Mouse (Mus musculus) intestine, embryonic 14.5 days (tissue): ENCODE data around the gene Nkain1. TPM values are rescaled to one million over a fixed set of nuclear protein-coding genes. Genes with fewer than 3 reads are reported as not detected.
A peak's percentile ranks its signal among the peaks of the same experiment; 100 is the strongest.

Experiments used
- ATAC-seq: fragments of 200-750 bp; cut with Nextera tagmentation; replicated peaks from 2 replicates; pipeline ENCODE4 v1.8.0; 2017; ENCODE audit warnings: low read depth, moderate number of reproducible peaks, moderate TSS enrichment, moderate library complexity; ENCODE audit not compliant: low FRiP score, low TSS enrichment
- DNase-seq: peaks from one replicate; pipeline ENCODE4 v3.0.0-alpha.2; 2018; ENCODE audit warnings: low spot score
- H3K27ac ChIP-seq: fragments of 300-500 bp; sonication (generic); 2 replicates; pipeline ENCODE4 v1.5.1; 2014; ENCODE audit warnings: low read depth, mild to moderate bottlenecking, control low read depth
- H3K27me3 ChIP-seq: fragments of 300-500 bp; sonication (generic); replicated peaks from 2 replicates; pipeline ENCODE4 v1.6.1; 2014; ENCODE audit warnings: low read length, control low read depth; ENCODE audit not compliant: control insufficient read depth, insufficient read depth
- H3K36me3 ChIP-seq: fragments of 300-500 bp; sonication (generic); 2 replicates; pipeline ENCODE4 v1.6.1; 2014; ENCODE audit warnings: low read length, control low read depth; ENCODE audit not compliant: control insufficient read depth, insufficient read depth
- H3K4me1 ChIP-seq: fragments of 300-500 bp; sonication (generic); replicated peaks from 2 replicates; pipeline ENCODE4 v1.6.1; 2014; ENCODE audit warnings: low read length, control low read depth, mixed read lengths; ENCODE audit not compliant: control insufficient read depth, insufficient read depth
- H3K4me2 ChIP-seq: fragments of 300-500 bp; sonication (generic); 2 replicates; pipeline ENCODE4 v1.6.1; 2014; ENCODE audit warnings: low read length
- H3K4me3 ChIP-seq: fragments of 300-500 bp; sonication (generic); 2 replicates; pipeline ENCODE4 v1.5.1; 2014; ENCODE audit warnings: low read depth, low read length, control low read depth, mixed read lengths
- H3K9ac ChIP-seq: fragments of 300-500 bp; sonication (generic); 2 replicates; pipeline ENCODE4 v1.6.1; 2014; ENCODE audit warnings: mild to moderate bottlenecking, low read length
- H3K9me3 ChIP-seq: fragments of 300-500 bp; sonication (generic); 2 replicates; pipeline ENCODE4 v1.6.1; 2016; ENCODE audit warnings: low read length, control low read depth; ENCODE audit not compliant: control insufficient read depth
- WGBS: fragments of 180-500 bp; shearing (Covaris S2); extraction: QIAGEN DNeasy Blood & Tissue Kit; methylation state at CpG from one replicate; pipeline ENCODE4 v1.1.7; 2014; 5-methylcytosine and 5-hydroxymethylcytosine counted together
- polyA plus RNA-seq: library from polyadenylated mRNA; unstranded; fragments of >200 nt; fragmentation: Nextera tagmentation; extraction: Ambion mirVana; gene quantifications from 2 replicates; pipeline ENCODE4 v1.2.1, GENCODE M21; 2014

Gene Nkain1
- 2.5 and 3.1 TPM in 2 replicates for polyA plus RNA-seq

DNA sequence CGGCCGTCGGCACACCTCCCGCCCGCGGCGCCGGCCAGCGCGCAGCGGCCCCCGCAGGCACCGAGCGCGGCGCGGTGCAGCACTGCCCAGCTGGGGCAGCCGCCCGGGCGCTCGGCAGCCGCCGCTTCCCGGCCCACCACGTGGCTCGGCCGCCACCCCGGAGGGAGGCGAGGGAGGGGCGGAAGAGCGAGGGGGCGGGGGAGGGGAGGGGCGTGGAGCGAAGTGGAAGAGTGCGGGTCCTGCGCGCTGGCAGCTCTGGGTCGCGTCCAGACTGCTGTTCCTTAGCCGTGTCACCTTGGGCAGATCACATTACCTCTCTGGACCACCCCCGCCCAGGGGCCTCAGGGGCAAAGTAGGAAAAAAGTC is at the start of gene Nkain1:
Gene Nkain1 (minus strand): TSS at position 126 of the 366 bp plus-strand sequence.
- H3K27me3 ChIP-seq = no peaks in the 10 kb centered on the region
- peak within 1 kb of the TSS; percentile 65 for H3K4me3 ChIP-seq
- H3K4me2 ChIP-seq = peak within 1 kb of the TSS; percentile 94
- H3K4me1 ChIP-seq = peaks cover 7% of the 10 kb centered on the region
- 0% methylated on average over 24 of the region's 41 CpGs for WGBS
- H3K9ac ChIP-seq = peak within 1 kb of the TSS; percentile 73
- peak; percentile 74 for DNase-seq
- H3K27ac ChIP-seq = peak within 1 kb of the TSS; percentile 33; the same call in 1 of the 2 replicates
- no peaks in the 10 kb centered on the region for H3K36me3 ChIP-seq
- H3K9me3 ChIP-seq = no peaks in the 10 kb centered on the region
- peak; percentile 81 for ATAC-seq

- Histone ChIP-seq H3K9me3 (no peaks in the 10 kb centered on the region), H3K27me3 (no peaks in the 10 kb centered on the region), H3K4me2 (no peak overlapping the region), H3K9ac (no peak overlapping the region), H3K4me3 (no peak overlapping the region), H3K36me3 (no peaks in the 10 kb centered on the region), H3K27ac (no peak overlapping the region), H3K4me1 (no peaks in the 10 kb centered on the region; the same call in 1 of the 2 replicates)
- WGBS = 24% methylated on average over 9 of the region's 9 CpGs
- DNase-seq = no peak
- peak; percentile 53; the same call in 1 of the 2 replicates for ATAC-seq
Measured at GRCm38 (mm10) chr4:130578734-130579274, 4.8 kb upstream of the Nkain1 start.

GRCm38 (mm10) chr4:130577081-130577480 is 3.1 kb upstream of the Nkain1 start:
- DNase-seq (no peak), ATAC-seq (no peak)
- Histone ChIP-seq H3K36me3 (no peaks in the 10 kb centered on the region), H3K9ac (no peak overlapping the region), H3K4me1 (peaks cover 7% of the 10 kb centered on the region), H3K4me2 (no peak overlapping the region), H3K27me3 (no peaks in the 10 kb centered on the region), H3K4me3 (no peak overlapping the region), H3K27ac (no peak overlapping the region), H3K9me3 (no peaks in the 10 kb centered on the region)
- WGBS = 74% methylated on average over 6 of the region's 6 CpGs

GRCm38 (mm10) chr4:130576247-130576931 is 2.4 kb upstream of the Nkain1 start:
- WGBS = 61% methylated on average over 13 of the region's 13 CpGs
- H3K27ac ChIP-seq = no peak overlapping the region
- peaks cover 7% of the 10 kb centered on the region for H3K4me1 ChIP-seq
- ATAC-seq = no peak
- DNase-seq = no peak
- H3K9me3 ChIP-seq = no peaks in the 10 kb centered on the region
- no peak overlapping the region for H3K9ac ChIP-seq
- no peak overlapping the region for H3K4me3 ChIP-seq
- H3K27me3 ChIP-seq = no peaks in the 10 kb centered on the region
- H3K4me2 ChIP-seq = no peak overlapping the region
- no peaks in the 10 kb centered on the region for H3K36me3 ChIP-seq

GRCm38 (mm10) chr4:130575533-130575932 is 1.6 kb upstream of the Nkain1 start:
- no peak overlapping the region for H3K4me2 ChIP-seq
- H3K9ac ChIP-seq = no peak overlapping the region
- H3K4me3 ChIP-seq = no peak overlapping the region
- no peaks in the 10 kb centered on the region for H3K9me3 ChIP-seq
- ATAC-seq = no peak
- DNase-seq = no peak
- peaks cover 7% of the 10 kb centered on the region for H3K4me1 ChIP-seq
- no peaks in the 10 kb centered on the region for H3K27me3 ChIP-seq
- no peaks in the 10 kb centered on the region for H3K36me3 ChIP-seq
- 80% methylated on average over 3 of the region's 3 CpGs for WGBS
- no peak overlapping the region for H3K27ac ChIP-seq

GRCm38 (mm10) chr4:130574861-130575460 is 988 bp upstream of the Nkain1 start:
- no peak overlapping the region for H3K9ac ChIP-seq
- DNase-seq (no peak), ATAC-seq (no peak)
- no peak overlapping the region for H3K4me2 ChIP-seq
- WGBS = 81% methylated on average over 7 of the region's 7 CpGs
- no peaks in the 10 kb centered on the region for H3K27me3 ChIP-seq
- no peaks in the 10 kb centered on the region for H3K9me3 ChIP-seq
- H3K27ac ChIP-seq = no peak overlapping the region
- no peak overlapping the region for H3K4me3 ChIP-seq
- H3K4me1 ChIP-seq = peaks cover 7% of the 10 kb centered on the region
- H3K36me3 ChIP-seq = no peaks in the 10 kb centered on the region

GRCm38 (mm10) chr4:130573351-130574047 is 474 bp downstream of the Nkain1 start:
- under 1% methylated on average over 48 of the region's 76 CpGs for WGBS
- Histone ChIP-seq H3K27me3 (no peaks in the 10 kb centered on the region), H3K9me3 (no peaks in the 10 kb centered on the region), H3K36me3 (no peaks in the 10 kb centered on the region), H3K4me1 (peaks cover 7% of the 10 kb centered on the region), H3K9ac (peak overlapping the region; percentile 73), H3K4me3 (peak overlapping the region; percentile 65), H3K4me2 (peak overlapping the region; percentile 94), H3K27ac (peak overlapping the region; percentile 33; the same call in 1 of the 2 replicates)
- DNase-seq = peak; percentile 73
- peak; percentile 67 for ATAC-seq

DNA sequence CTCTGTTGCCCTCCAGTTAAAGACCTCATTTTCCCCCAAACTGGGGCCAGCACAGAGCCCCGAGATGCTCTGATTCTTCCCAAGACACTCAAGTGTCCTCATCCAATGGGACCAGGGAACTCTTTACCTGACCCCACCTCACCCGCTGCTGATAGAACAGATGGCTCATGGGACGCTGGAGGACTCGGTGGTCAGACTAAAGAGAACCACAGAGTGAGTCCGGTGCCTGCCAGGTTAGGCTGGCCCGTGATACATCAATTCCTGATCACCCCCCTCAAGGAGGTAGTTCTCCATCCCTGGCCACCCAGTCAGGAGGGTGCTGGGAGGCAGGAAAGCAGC is 992 bp downstream of the Nkain1 start:
- no peaks in the 10 kb centered on the region for H3K27me3 ChIP-seq
- no peaks in the 10 kb centered on the region for H3K36me3 ChIP-seq
- DNase-seq (no peak), ATAC-seq (0 out of 2 replicates have a peak, but pooled peaks have one; percentile 12)
- H3K9ac ChIP-seq = peak overlapping the region; percentile 73
- peaks cover 10% of the 10 kb centered on the region for H3K4me1 ChIP-seq
- peak overlapping the region; percentile 94 for H3K4me2 ChIP-seq
- no peak overlapping the region for H3K27ac ChIP-seq
- H3K9me3 ChIP-seq = no peaks in the 10 kb centered on the region
- 0% methylated on average over 6 of the region's 6 CpGs for WGBS
- H3K4me3 ChIP-seq = peak overlapping the region; percentile 65
